8 mouse cellular contexts compared by ENCODE assay signal in the genomic region with DNA sequence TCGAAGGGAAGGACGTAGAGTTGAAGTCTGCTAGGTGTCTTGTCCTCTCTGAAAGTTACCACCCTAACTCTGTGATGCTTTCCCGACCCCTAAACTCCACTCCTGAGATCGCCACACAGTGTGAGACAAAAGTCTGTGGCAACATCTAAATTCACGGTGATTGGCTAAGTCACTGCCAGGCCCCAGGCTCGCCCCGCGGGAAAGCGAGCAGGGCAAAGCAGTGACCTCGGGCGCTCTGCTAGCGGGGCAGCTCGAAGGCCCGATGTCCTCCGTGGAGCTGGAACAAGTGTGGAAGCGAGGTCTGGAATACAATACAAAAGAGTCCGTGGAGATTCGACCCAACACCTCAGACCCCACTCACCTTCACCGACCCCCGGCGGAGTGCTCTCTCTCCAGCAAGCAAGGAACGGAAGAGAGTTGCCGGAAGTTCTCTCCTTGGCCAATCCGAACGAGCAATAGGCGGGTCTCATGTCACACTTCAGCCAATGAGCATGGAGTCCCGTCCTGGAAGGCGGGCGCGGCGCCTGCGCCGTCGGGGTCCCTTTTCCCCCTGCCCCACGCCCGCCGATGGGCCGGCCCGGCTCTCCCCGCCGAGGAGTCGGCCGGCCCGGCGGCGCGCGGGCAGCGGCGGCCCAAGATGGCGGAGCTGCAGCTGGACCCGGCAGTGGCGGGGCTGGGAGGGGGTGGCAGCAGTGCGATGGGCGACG. TPM values are rescaled to one million over a fixed set of nuclear protein-coding genes. Genes with fewer than 3 reads are reported as not detected.
DNase-seq lines count a peak whose midpoint lies in the region; ATAC-seq lines count a peak whose summit lies in the region.

Atp5h (minus strand) TSS at position 432 of the 707 bp plus-strand sequence.
Kctd2 (plus strand) TSS at position 598 of the 707 bp plus-strand sequence.

- peak within 1 kb of the TSS; percentile 95 for H3K9ac ChIP-seq in hindbrain, embryonic 16.5 days (ENCODE audit: low read depth, low read length)

- no peaks in the 10 kb centered on the region for H3K9me3 ChIP-seq in hindbrain, embryonic 16.5 days (ENCODE audit: control insufficient read depth, low read length)

- peaks cover 23% of the 10 kb centered on the region for H3K4me1 ChIP-seq in hindbrain, embryonic 16.5 days (ENCODE audit: control insufficient read depth, insufficient read depth, low read depth, low read length)

- peak; percentile 98 for ATAC-seq in hindbrain, embryonic 16.5 days

- H3K79me2 ChIP-seq in macrophage (ENCODE audit: inconsistent target): peaks cover 39% of the 10 kb centered on the region

- peak; percentile 96 for DNase-seq in T-cell, adult 2 months (ENCODE audit: low spot score)
- DNase-seq in cerebellum, postnatal 36 days: peak; percentile 94 to 96
- DNase-seq in gastrocnemius, adult 18-20 months (ENCODE audit: low spot score): peak; percentile 96
- peak; percentile 94 to 95 for DNase-seq in left cerebral cortex, adult 18-20 months (ENCODE audit: low spot score in 2 of 2)
- peak; percentile 96 for DNase-seq in right cerebral cortex, adult 18-20 months
- peak; percentile 76 for DNase-seq in urinary bladder, postnatal 10 days (ENCODE audit: low spot score)

- H3K27ac ChIP-seq in hindbrain, embryonic 16.5 days (ENCODE audit: low read depth, low read length): peak within 1 kb of the TSS; percentile 89
- H3K27ac ChIP-seq in macrophage: peak within 1 kb of the TSS; percentile 36

- under 1% methylated on average over 40 of the region's 56 CpGs for whole genome bisulfite sequencing in hindbrain, embryonic 16.5 days
- WGBS in macrophage (ENCODE audit: missing documents): under 1% methylated on average over 53 of the region's 56 CpGs

- H3K36me3 ChIP-seq in hindbrain, embryonic 16.5 days (ENCODE audit: control insufficient read depth, insufficient read depth, low read length): peaks cover 15% of the 10 kb centered on the region
- peaks cover 18% of the 10 kb centered on the region; the same call in 1 of the 2 replicates for H3K36me3 ChIP-seq in macrophage (ENCODE audit: inconsistent target)

- no peaks in the 10 kb centered on the region for H3K27me3 ChIP-seq in hindbrain, embryonic 16.5 days (replicated peaks; ENCODE audit: control insufficient read depth, insufficient read depth, low read length)

- H3K4me3 ChIP-seq in hindbrain, embryonic 16.5 days (ENCODE audit: low read length): peak within 1 kb of the TSS; percentile 84
- H3K4me3 ChIP-seq in macrophage (ENCODE audit: inconsistent target): peak within 1 kb of the TSS; percentile 84

- H3K4me2 ChIP-seq in hindbrain, embryonic 16.5 days (ENCODE audit: low read length): peak within 1 kb of the TSS; percentile 95

RNA-seq across cellular contexts. Expression of gene Atp5h, which starts in this region (rescaled TPM):
- 100 to 1,000 TPM; 772 to 857 TPM for total RNA-seq in gastrocnemius, adult 18-20 months (2021)
- polyA plus RNA-seq in hindbrain, embryonic 16.5 days (2015; fragmentation: Nextera tagmentation; extraction: Ambion mirVana): 832 and 923 TPM in 2 replicates
- 100 to 1,000 TPM; 453 to 457 TPM for total RNA-seq in left cerebral cortex, adult 18-20 months (2021)
- 10 to 100 TPM; 11.1 to 90.9 (median 51.4) TPM for total RNA-seq in macrophage (2018; cell fraction: chromatin; rRNA removed)
- total RNA-seq in macrophage (2018; cell fraction: cytosol; rRNA removed): 100 to 1,000 TPM; 260 to 583 (median 331) TPM
- total RNA-seq in macrophage (2018; cell fraction: nucleus; rRNA removed): 100 to 1,000 TPM in 10 of 26 experiments, 10 to 100 TPM in 16; 42.9 to 144 (median 84.8) TPM
- polyA plus RNA-seq in macrophage (2018): 377 to 621 TPM (median 390 TPM) in 3 replicates

RNA-seq across cellular contexts. Expression of gene Kctd2, which starts in this region (rescaled TPM):
- 10 to 100 TPM; 15.9 to 17.7 TPM for total RNA-seq in gastrocnemius, adult 18-20 months (2021)
- polyA plus RNA-seq in hindbrain, embryonic 16.5 days (2015; fragmentation: Nextera tagmentation; extraction: Ambion mirVana): 5.7 and 10.2 TPM in 2 replicates
- 10 to 100 TPM; 82.5 to 85.6 TPM for total RNA-seq in left cerebral cortex, adult 18-20 months (2021)
- 10 to 100 TPM in 17 of 26 experiments, 1 to 10 TPM in 9; 3.2 to 27.7 (median 11.1) TPM for total RNA-seq in macrophage (2018; cell fraction: chromatin; rRNA removed)
- total RNA-seq in macrophage (2018; cell fraction: cytosol; rRNA removed): 10 to 100 TPM in 21 of 26 experiments, 1 to 10 TPM in 5; 6.1 to 23.4 (median 13.7) TPM
- 10 to 100 TPM in 18 of 26 experiments, 1 to 10 TPM in 8; 6.5 to 29.7 (median 12.0) TPM for total RNA-seq in macrophage (2018; cell fraction: nucleus; rRNA removed)
- polyA plus RNA-seq in macrophage (2018): 13.7 to 21.3 TPM (median 17.9 TPM) in 3 replicates

Comparison
In these comparisons a context has a peak if more than half of its experiments do, and no peak if none do; other contexts are left out.
1. Peak in every context shown above with its lines: DNase-seq, ATAC-seq, H3K4me3 ChIP-seq and H3K27ac ChIP-seq.
2. RNA of gene Kctd2 (total RNA-seq): 82.5 to 85.6 TPM in left cerebral cortex, adult 18-20 months; 15.9 to 17.7 TPM in gastrocnemius, adult 18-20 months; every median in the first group is over 4 times any median in the second.